Mouse (Mus musculus): Measurements from ENCODE around the gene Fmr1. TPM values are rescaled to one million over a fixed set of nuclear protein-coding genes. Genes with fewer than 3 reads are reported as not detected.
"Not testable (repeated sequence)": the region's sequence is repeated elsewhere in the genome, so short reads cannot be mapped to it uniquely, and the experiment has no call there.

The Fmr1 gene
- 0.49 and 0.96 TPM in 2 replicates for polyA plus RNA-seq (2012)

DNA sequence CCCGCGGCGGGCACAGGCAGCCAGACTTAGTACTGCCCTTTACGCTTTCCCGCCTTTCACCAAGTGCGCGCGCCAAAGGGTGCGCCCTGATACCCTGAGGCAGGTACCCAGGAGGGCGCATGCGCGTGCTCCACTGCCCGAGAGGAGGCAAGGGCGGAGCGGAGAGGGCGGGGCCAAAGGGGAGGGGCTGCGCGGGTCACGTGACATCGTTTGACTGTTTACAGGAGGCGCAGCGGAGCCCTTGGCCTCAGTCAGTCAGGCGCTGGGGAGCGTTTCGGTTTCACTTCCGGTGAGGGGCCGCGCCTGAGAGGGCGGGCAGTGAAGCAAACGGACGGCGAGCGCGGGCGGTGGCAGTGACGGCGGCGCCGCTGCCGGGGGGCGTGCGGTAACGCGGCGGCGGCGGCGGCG lies at the start of gene Fmr1:
TSS of gene Fmr1 (plus strand) at position 209 of the 408 bp plus-strand sequence.
- Histone ChIP-seq H3K36me3 (ENCODE audit: control insufficient read depth) (no peaks in the 10 kb centered on the region), H3K9me3 (ENCODE audit: control insufficient read depth, low read length) (peaks cover 10% of the 10 kb centered on the region), H3K27me3 (ENCODE audit: control insufficient read depth) (peaks cover 8% of the 10 kb centered on the region), H3K4me1 (ENCODE audit: control insufficient read depth) (peaks cover 14% of the 10 kb centered on the region), H3K4me3 (replicated peaks) (peak within 1 kb of the TSS; percentile 91)
- TF ChIP-seq GATA1 (IDR thresholded peaks at IDR 0.05; ENCODE audit: low read length) (no peak), TAL1 (IDR thresholded peaks at IDR 0.05; ENCODE audit: low read length) (no peak)

DNA sequence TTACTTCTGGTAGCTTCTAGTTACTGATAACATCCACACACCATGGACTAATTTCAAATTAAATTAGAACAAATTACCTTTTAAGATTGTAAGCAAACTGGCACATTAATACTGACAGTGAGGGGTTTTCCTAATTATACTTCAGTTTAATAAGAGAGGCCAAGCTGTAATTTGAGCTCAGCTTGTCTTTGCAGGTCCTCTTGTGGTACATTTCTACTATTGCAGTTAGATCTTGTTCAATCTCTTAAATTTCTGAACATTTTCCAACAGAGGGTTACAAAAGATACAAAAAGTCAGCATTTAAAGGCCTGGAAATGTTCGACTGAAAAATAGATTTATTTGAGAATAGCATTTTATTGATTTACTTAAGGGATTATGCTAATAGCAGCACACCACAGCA lies 36.7 kb upstream of the Fmr1 start:
- Histone ChIP-seq H3K4me3 (replicated peaks) (no peak overlapping the region), H3K4me1 (ENCODE audit: control insufficient read depth) (no peaks in the 10 kb centered on the region), H3K27me3 (ENCODE audit: control insufficient read depth) (no peaks in the 10 kb centered on the region), H3K9me3 (ENCODE audit: control insufficient read depth, low read length) (no peaks in the 10 kb centered on the region), H3K36me3 (ENCODE audit: control insufficient read depth) (no peaks in the 10 kb centered on the region)
- no peak for TF ChIP-seq TAL1 (IDR thresholded peaks at IDR 0.05; ENCODE audit: low read length)
- TF ChIP-seq GATA1 (IDR thresholded peaks at IDR 0.05; ENCODE audit: low read length), result no peak

DNA sequence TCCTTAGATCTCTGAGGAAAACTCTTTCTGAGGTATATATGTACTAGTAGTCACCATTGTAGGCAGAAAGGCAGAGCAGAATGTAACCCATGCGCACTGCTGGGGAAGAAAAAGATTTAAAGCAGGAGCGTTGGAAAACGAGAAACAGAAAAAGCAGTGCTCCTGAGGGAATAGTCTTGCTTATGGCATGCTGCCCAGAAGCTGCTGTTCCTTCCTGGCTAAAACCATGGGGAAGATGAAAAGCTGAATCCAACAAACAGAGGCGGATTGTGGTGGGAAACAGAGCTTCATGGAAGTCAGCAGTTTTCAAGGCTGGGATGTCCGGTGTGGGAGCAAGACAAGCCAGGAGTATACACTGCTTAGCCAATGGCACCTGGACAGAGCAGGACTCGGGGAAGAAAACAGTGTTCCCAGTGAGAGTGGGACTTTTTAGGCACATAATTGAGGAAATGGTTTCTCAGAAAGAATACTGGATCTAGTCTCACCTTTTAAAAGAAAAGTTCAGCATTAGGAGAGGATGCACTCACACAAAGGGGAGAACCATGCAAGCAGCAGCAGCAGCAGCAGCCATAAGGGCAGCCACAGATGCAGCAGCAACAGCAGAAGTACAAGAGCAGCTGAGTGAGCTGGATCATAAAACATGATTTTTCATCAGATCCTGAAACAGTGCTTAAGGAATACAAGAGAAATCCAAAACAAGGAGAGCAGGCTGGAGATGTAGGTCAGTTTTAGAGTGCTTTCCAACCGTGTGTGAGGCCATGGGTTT lies 33.0 kb upstream of the Fmr1 start:
- H3K9me3 ChIP-seq (ENCODE audit: control insufficient read depth, low read length), result no peaks in the 10 kb centered on the region
- no peaks in the 10 kb centered on the region for H3K36me3 ChIP-seq (ENCODE audit: control insufficient read depth)
- TF ChIP-seq GATA1 (IDR thresholded peaks at IDR 0.05; ENCODE audit: low read length), result no peak
- TF ChIP-seq TAL1 (IDR thresholded peaks at IDR 0.05; ENCODE audit: low read length), result no peak
- H3K4me1 ChIP-seq (ENCODE audit: control insufficient read depth), result no peaks in the 10 kb centered on the region
- no peak overlapping the region for H3K4me3 ChIP-seq (replicated peaks)
- no peaks in the 10 kb centered on the region for H3K27me3 ChIP-seq (ENCODE audit: control insufficient read depth)

- H3K4me3 ChIP-seq (replicated peaks), result peak overlapping the region; percentile 91
- H3K9me3 ChIP-seq (ENCODE audit: control insufficient read depth, low read length), result peaks cover 10% of the 10 kb centered on the region
Measured at GRCm38 (mm10) chrX:68677508-68677907, 833 bp upstream of the Fmr1 start.

DNA sequence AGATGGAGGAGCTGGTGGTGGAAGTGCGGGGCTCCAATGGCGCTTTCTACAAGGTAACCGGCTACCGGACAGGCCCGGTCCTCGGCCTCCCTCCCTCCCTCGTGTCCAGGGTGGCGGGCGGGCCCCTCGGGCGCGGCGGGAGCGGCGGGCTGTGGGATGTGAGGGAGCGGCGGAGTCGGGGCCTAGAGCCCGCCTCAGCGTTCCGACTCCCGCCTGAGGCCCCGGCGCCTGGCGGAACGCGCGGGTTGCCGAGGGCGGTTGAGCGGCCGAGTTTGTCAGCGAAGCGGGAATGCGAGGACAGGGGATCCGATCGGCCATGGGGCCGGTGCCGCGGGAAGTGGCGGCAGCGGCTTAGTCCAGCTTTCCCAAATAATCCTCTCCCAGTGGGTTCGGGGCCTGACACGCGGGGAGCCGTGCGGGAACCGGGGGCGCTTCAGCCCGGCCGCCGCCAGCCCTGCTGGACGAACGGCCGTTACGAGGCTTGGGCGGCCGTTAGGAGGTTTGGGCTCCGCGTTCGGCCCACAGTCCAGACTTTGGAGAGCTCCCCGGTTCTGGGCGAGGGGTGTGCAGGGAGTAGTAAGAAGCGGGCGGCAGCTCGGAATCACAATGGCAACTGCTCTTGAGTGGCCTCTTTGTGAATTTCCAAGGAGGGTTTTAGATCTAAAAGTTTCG lies 610 bp downstream of the Fmr1 start:
- Histone ChIP-seq H3K36me3 (ENCODE audit: control insufficient read depth) (no peaks in the 10 kb centered on the region), H3K27me3 (ENCODE audit: control insufficient read depth) (peaks cover 8% of the 10 kb centered on the region), H3K4me3 (replicated peaks) (peak overlapping the region; percentile 91), H3K9me3 (ENCODE audit: control insufficient read depth, low read length) (peaks cover 10% of the 10 kb centered on the region), H3K4me1 (ENCODE audit: control insufficient read depth) (peaks cover 14% of the 10 kb centered on the region)
- TF ChIP-seq TAL1 (IDR thresholded peaks at IDR 0.05; ENCODE audit: low read length), result no peak
- TF ChIP-seq GATA1 (IDR thresholded peaks at IDR 0.05; ENCODE audit: low read length), result no peak

More at GRCm38 (mm10) chrX:68677508-68677907, 833 bp upstream of the Fmr1 start:
- Histone ChIP-seq H3K4me1 (ENCODE audit: control insufficient read depth) (peaks cover 14% of the 10 kb centered on the region), H3K36me3 (ENCODE audit: control insufficient read depth) (no peaks in the 10 kb centered on the region), H3K27me3 (ENCODE audit: control insufficient read depth) (peaks cover 8% of the 10 kb centered on the region)
- TF ChIP-seq GATA1 (IDR thresholded peaks at IDR 0.05; ENCODE audit: low read length) (no peak), TAL1 (IDR thresholded peaks at IDR 0.05; ENCODE audit: low read length) (no peak)

DNA sequence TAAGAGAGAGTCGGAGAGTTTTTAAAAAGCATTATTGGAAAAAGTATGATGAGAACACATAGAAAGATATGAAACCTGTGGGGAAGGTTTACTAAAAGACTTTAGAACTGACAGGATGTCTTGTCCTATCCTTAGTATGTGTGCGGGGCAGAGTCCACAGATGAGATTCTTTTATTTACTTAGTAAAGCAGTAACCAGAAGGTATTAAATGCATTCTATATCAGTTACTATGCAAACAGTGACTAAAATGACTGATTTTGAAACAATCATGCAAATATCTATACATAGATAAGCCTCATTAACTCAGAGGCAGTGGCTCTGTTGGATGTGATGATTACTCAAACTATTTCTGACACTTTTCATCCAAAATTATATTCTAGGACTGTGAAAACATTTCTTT lies 6.4 kb downstream of the Fmr1 start:
- no peak overlapping the region for H3K4me3 ChIP-seq (replicated peaks)
- no peaks in the 10 kb centered on the region for H3K27me3 ChIP-seq (ENCODE audit: control insufficient read depth)
- H3K4me1 ChIP-seq (ENCODE audit: control insufficient read depth), result peaks cover 2% of the 10 kb centered on the region; the same call in 1 of the 2 replicates
- no peaks in the 10 kb centered on the region for H3K9me3 ChIP-seq (ENCODE audit: control insufficient read depth, low read length)
- TF ChIP-seq GATA1 (IDR thresholded peaks at IDR 0.05; ENCODE audit: low read length) (no peak), TAL1 (IDR thresholded peaks at IDR 0.05; ENCODE audit: low read length) (no peak)
- H3K36me3 ChIP-seq (ENCODE audit: control insufficient read depth), result peaks cover 2% of the 10 kb centered on the region

GRCm38 (mm10) chrX:68691936-68692335 lies 13.6 kb downstream of the Fmr1 start:
- H3K4me1 ChIP-seq (ENCODE audit: control insufficient read depth); H3K4me3 ChIP-seq (replicated peaks); H3K9me3 ChIP-seq (ENCODE audit: control insufficient read depth, low read length); H3K27me3 ChIP-seq (ENCODE audit: control insufficient read depth): not testable (repeated sequence)
- H3K36me3 ChIP-seq (ENCODE audit: control insufficient read depth), result peaks cover 46% of the 10 kb centered on the region

DNA sequence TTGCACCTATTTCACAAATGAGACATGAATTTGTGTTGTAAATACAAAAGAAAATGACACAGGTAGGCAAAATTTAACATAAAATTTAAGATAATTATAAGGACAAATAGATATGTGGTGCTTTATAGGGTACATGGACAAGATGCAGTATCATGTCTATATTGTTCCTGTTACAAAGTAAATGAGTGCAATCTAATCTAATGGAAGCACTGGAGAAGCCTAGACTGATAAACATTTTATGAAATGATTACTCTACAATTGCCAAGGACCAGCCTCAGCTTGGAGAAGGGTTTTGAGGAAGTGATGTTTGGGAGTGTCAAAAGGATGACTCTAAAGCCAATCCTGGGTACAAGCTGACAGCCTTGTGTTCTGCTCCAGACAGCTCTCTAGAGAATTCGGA lies 58.6 kb downstream of the Fmr1 start:
- H3K27me3 ChIP-seq (ENCODE audit: control insufficient read depth), result no peaks in the 10 kb centered on the region
- H3K4me1 ChIP-seq (ENCODE audit: control insufficient read depth), result no peaks in the 10 kb centered on the region
- no peak overlapping the region for H3K4me3 ChIP-seq (replicated peaks)
- no peaks in the 10 kb centered on the region for H3K9me3 ChIP-seq (ENCODE audit: control insufficient read depth, low read length)
- no peak for TF ChIP-seq GATA1 (IDR thresholded peaks at IDR 0.05; ENCODE audit: low read length)
- TF ChIP-seq TAL1 (IDR thresholded peaks at IDR 0.05; ENCODE audit: low read length), result no peak
- H3K36me3 ChIP-seq (ENCODE audit: control insufficient read depth), result no peaks in the 10 kb centered on the region

- Histone ChIP-seq H3K9me3 (ENCODE audit: control insufficient read depth, low read length) (no peaks in the 10 kb centered on the region), H3K27me3 (ENCODE audit: control insufficient read depth) (no peaks in the 10 kb centered on the region), H3K36me3 (ENCODE audit: control insufficient read depth) (no peaks in the 10 kb centered on the region)
Measured at GRCm38 (mm10) chrX:68740088-68740487, 61.7 kb downstream of the Fmr1 start.

More at GRCm38 (mm10) chrX:68740088-68740487, 61.7 kb downstream of the Fmr1 start:
- H3K4me3 ChIP-seq (replicated peaks), result no peak overlapping the region
- H3K4me1 ChIP-seq (ENCODE audit: control insufficient read depth), result no peaks in the 10 kb centered on the region
- TF ChIP-seq TAL1 (IDR thresholded peaks at IDR 0.05; ENCODE audit: low read length), result no peak
- no peak for TF ChIP-seq GATA1 (IDR thresholded peaks at IDR 0.05; ENCODE audit: low read length)
